Mouse (Mus musculus) midbrain, embryonic 14.5 days (tissue): ENCODE results near the gene Hist1h4n. TPM values are rescaled to one million over a fixed set of nuclear protein-coding genes. Genes with fewer than 3 reads are reported as not detected.
A peak's percentile ranks its signal among the peaks of the same experiment; 100 is the strongest.
"Not testable (repeated sequence)": the region's sequence is repeated elsewhere in the genome, so short reads cannot be mapped to it uniquely, and the experiment has no call there.

Source experiments
- ATAC-seq: fragments of 200-750 bp; cut with Nextera tagmentation; 2 replicates; pipeline ENCODE4 v1.8.0; 2017; ENCODE audit warnings: moderate number of reproducible peaks, moderate library complexity; ENCODE audit not compliant: low FRiP score, low TSS enrichment
- DNase-seq: peaks from one replicate; pipeline ENCODE4 v3.0.0-alpha.2; 2015
- H3K27ac ChIP-seq: fragments of 300-500 bp; sonication (generic); replicated peaks from 2 replicates; pipeline ENCODE4 v1.5.1; 2014; ENCODE audit warnings: mild to moderate bottlenecking, low read depth, low read length, moderate library complexity
- H3K27me3 ChIP-seq: fragments of 300-500 bp; sonication (generic); 2 replicates; pipeline ENCODE4 v1.6.1; 2014; ENCODE audit warnings: low read length, control low read depth, mixed read lengths; ENCODE audit not compliant: control insufficient read depth, insufficient read depth
- H3K36me3 ChIP-seq: fragments of 300-500 bp; sonication (generic); 2 replicates; pipeline ENCODE4 v1.6.1; 2014; ENCODE audit warnings: low read length, control low read depth; ENCODE audit not compliant: control insufficient read depth, insufficient read depth
- H3K4me1 ChIP-seq: fragments of 300-500 bp; sonication (generic); 2 replicates; pipeline ENCODE4 v1.6.1; 2014; ENCODE audit warnings: mild to moderate bottlenecking, antibody characterized with exemption, low read length, control low read depth; ENCODE audit not compliant: control insufficient read depth, insufficient read depth
- H3K4me2 ChIP-seq: fragments of 300-500 bp; sonication (generic); 2 replicates; pipeline ENCODE4 v1.6.1; 2014; ENCODE audit warnings: mild to moderate bottlenecking, low read length, moderate library complexity
- H3K4me3 ChIP-seq: fragments of 300-500 bp; sonication (generic); replicated peaks from 2 replicates; pipeline ENCODE4 v1.5.1; 2014; ENCODE audit warnings: low read depth, low read length
- H3K9ac ChIP-seq: fragments of 300-500 bp; sonication (generic); replicated peaks from 2 replicates; pipeline ENCODE4 v1.6.1; 2014; ENCODE audit warnings: mild to moderate bottlenecking, low read length, moderate library complexity
- H3K9me3 ChIP-seq: fragments of 300-500 bp; sonication (generic); 2 replicates; pipeline ENCODE4 v1.6.1; 2016; ENCODE audit warnings: low read length, control low read depth, mixed read lengths; ENCODE audit not compliant: control insufficient read depth
- WGBS: fragments of 180-500 bp; shearing (Covaris S2); extraction: QIAGEN DNeasy Blood & Tissue Kit; methylation state at CpG from one replicate; pipeline ENCODE4 v1.1.7; 2014; 5-methylcytosine and 5-hydroxymethylcytosine counted together
- polyA plus RNA-seq: library from polyadenylated mRNA; unstranded; fragments of >200 nt; fragmentation: Nextera tagmentation; extraction: Ambion mirVana; gene quantifications from 2 replicates; pipeline ENCODE4 v1.2.1, GENCODE M21; 2014

Hist1h4n gene
- polyA plus RNA-seq, 1 experiment from 2014 or later: 5.7 TPM

- Histone ChIP-seq H3K4me1 (no peaks in the 10 kb centered on the region), H3K9ac (no peak overlapping the region), H3K27me3 (no peaks in the 10 kb centered on the region), H3K9me3 (no peaks in the 10 kb centered on the region), H3K4me2 (no peak overlapping the region), H3K36me3 (no peaks in the 10 kb centered on the region), H3K4me3 (no peak overlapping the region), H3K27ac (no peak overlapping the region)
- ATAC-seq (no peak), DNase-seq (peak; percentile 12)
- WGBS: 18% methylated on average over 8 of the region's 8 CpGs
Measured at GRCm38 (mm10) chr13:21847883-21848282, 15.9 kb upstream of the Hist1h4n start.

DNA sequence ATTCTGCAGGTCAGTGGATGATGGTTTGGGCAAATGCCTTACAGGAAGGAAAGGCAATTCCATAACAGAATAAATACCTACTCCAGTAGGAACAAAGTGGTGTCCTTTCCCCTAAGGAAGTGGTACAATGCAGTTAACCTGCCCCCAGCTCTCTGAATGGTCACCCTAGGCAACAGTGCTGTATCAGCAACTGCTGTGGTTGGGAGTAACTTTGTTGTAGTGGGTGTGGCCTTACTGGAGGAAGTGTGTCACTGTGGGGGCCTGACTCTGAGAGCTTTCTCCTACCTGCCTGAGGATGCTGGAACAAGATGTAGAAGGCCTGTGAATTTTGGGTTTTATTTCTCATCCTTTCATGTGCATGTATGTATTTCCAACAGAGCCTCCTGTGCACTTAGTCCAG, 14.4 kb upstream of the Hist1h4n start:
- H3K4me1 ChIP-seq, ATAC-seq, H3K36me3 ChIP-seq, DNase-seq, H3K27ac ChIP-seq, H3K27me3 ChIP-seq, H3K4me3 ChIP-seq, H3K9ac ChIP-seq, H3K4me2 ChIP-seq, H3K9me3 ChIP-seq: not testable (repeated sequence)

- H3K4me2 ChIP-seq, H3K27ac ChIP-seq, H3K9me3 ChIP-seq, H3K36me3 ChIP-seq, DNase-seq, H3K4me3 ChIP-seq, H3K27me3 ChIP-seq, H3K4me1 ChIP-seq, H3K9ac ChIP-seq: not testable (repeated sequence)
- ATAC-seq: peak; percentile 48; the same call in 1 of the 2 replicates
- no CpG with 5 or more reads among the region's 4 CpGs for WGBS
Measured at GRCm38 (mm10) chr13:21840508-21840907, 8.5 kb upstream of the Hist1h4n start.

DNA sequence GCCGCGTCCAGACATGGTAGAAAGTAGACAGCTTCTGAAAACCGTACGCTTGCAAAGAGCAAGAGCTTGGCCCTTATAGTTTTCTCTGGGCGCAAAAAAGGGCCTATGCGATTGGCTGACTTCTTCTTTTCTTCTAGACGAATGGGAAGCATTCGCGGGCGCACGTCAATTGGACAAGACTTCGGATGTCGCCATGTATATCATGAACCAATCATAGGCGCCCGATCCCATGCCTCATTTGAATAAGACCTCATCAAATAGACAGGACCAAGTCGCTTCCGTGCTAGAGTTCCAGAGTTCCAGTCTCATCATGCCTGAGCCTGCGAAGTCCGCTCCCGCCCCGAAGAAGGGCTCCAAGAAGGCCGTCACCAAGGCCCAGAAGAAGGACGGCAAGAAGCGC, 1.5 kb upstream of the Hist1h4n start, which contains the start of the genes Hist1h2ap and Hist1h2br:
Gene Hist1h2ap (minus strand): TSS at position 47 of the 400 bp plus-strand sequence.
Gene Hist1h2br (plus strand): TSS at position 283 of the 400 bp plus-strand sequence.
- not testable (repeated sequence) for H3K9me3 ChIP-seq, H3K4me3 ChIP-seq, H3K4me1 ChIP-seq, H3K27me3 ChIP-seq, H3K9ac ChIP-seq, DNase-seq, H3K36me3 ChIP-seq, H3K27ac ChIP-seq, H3K4me2 ChIP-seq
- ATAC-seq: peak; percentile 95
- WGBS: no CpG with 5 or more reads among the region's 24 CpGs

- H3K27ac ChIP-seq: no peak overlapping the region
- no peak for DNase-seq
- H3K27me3 ChIP-seq: no peaks in the 10 kb centered on the region
- no peak overlapping the region for H3K4me2 ChIP-seq
- no peaks in the 10 kb centered on the region for H3K4me1 ChIP-seq
- no peak for ATAC-seq
- 85% methylated on average over 10 of the region's 10 CpGs for WGBS
- no peak overlapping the region for H3K9ac ChIP-seq
- no peaks in the 10 kb centered on the region for H3K36me3 ChIP-seq
- no peak overlapping the region for H3K4me3 ChIP-seq
- no peaks in the 10 kb centered on the region for H3K9me3 ChIP-seq
Measured at GRCm38 (mm10) chr13:21830344-21830743, 1.7 kb downstream of the Hist1h4n start.

GRCm38 (mm10) chr13:21828511-21828910, 3.5 kb downstream of the Hist1h4n start:
- Histone ChIP-seq H3K9me3 (no peaks in the 10 kb centered on the region), H3K36me3 (no peaks in the 10 kb centered on the region), H3K4me2 (no peak overlapping the region), H3K9ac (no peak overlapping the region), H3K27me3 (no peaks in the 10 kb centered on the region), H3K27ac (no peak overlapping the region), H3K4me1 (no peaks in the 10 kb centered on the region), H3K4me3 (no peak overlapping the region)
- 86% methylated on average over 3 of the region's 3 CpGs for WGBS
- DNase-seq (no peak), ATAC-seq (no peak)

- not testable (repeated sequence) for H3K9ac ChIP-seq, H3K4me2 ChIP-seq, ATAC-seq, H3K27ac ChIP-seq, H3K9me3 ChIP-seq, H3K4me3 ChIP-seq, DNase-seq, H3K4me1 ChIP-seq, H3K36me3 ChIP-seq, H3K27me3 ChIP-seq
- WGBS: 57% methylated on average over 6 of the region's 16 CpGs
Measured at GRCm38 (mm10) chr13:21820082-21820890, 11.7 kb downstream of the Hist1h4n start.

DNA sequence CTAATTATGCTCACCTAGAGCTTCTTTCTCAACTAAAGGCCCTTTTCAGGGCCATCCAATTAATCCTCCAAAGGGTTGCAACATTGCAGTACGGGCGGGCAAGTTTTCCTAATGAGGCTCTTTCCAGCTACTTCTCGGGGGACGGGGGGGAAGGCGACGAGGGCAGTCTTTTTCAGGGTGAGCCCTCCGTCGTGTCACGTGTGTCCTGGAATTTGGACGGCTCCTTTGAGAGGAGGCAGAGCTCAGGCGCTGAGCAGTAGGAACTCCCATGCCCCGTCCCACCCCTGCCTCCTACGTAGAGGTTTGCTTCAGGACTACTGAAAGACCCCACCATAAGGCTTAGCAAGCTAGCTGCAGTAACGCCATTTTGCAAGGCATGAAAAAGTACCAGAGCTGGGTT, 19.9 kb downstream of the Hist1h4n start:
- DNase-seq, H3K36me3 ChIP-seq, H3K4me1 ChIP-seq, H3K27me3 ChIP-seq, H3K27ac ChIP-seq, H3K4me3 ChIP-seq, H3K9ac ChIP-seq, H3K9me3 ChIP-seq: not testable (repeated sequence)
- peak; percentile 31; the same call in 1 of the 2 replicates for ATAC-seq
- 0% methylated on average over 13 of the region's 14 CpGs for WGBS
- peak overlapping the region; percentile 37 for H3K4me2 ChIP-seq

GRCm38 (mm10) chr13:21811539-21811938, 20.5 kb downstream of the Hist1h4n start, which contains the start of gene Hist1h4m:
Hist1h4m (plus strand) TSS chr13:21811746.
- not testable (repeated sequence) for DNase-seq, H3K4me3 ChIP-seq, H3K27ac ChIP-seq, H3K27me3 ChIP-seq, H3K9me3 ChIP-seq, H3K9ac ChIP-seq, H3K4me1 ChIP-seq, H3K36me3 ChIP-seq
- H3K4me2 ChIP-seq: peak within 1 kb of the TSS; percentile 37
- peak; percentile 71 for ATAC-seq
- no CpG with 5 or more reads among the region's 24 CpGs for WGBS
